Mouse (Mus musculus): ENCODE results near the gene Atpaf2.

- no peak for TF ChIP-seq CTCF (IDR thresholded peaks at IDR 0.05; ENCODE audit: low read depth)
- no peak for TF ChIP-seq EP300 (IDR thresholded peaks at IDR 0.05; ENCODE audit: low read depth)
Measured at GRCm38 (mm10) chr11:60357116-60357515, 61.1 kb downstream of the Atpaf2 start.
